Mouse (Mus musculus) right cerebral cortex, postnatal 25 days (tissue): ENCODE results near the gene Cadm2.
A peak's percentile ranks its signal among the peaks of the same experiment; 100 is the strongest.

Experiments
- DNase-seq: peaks from one replicate; pipeline ENCODE4 v3.0.0; 2022

The Cadm2 gene

DNA sequence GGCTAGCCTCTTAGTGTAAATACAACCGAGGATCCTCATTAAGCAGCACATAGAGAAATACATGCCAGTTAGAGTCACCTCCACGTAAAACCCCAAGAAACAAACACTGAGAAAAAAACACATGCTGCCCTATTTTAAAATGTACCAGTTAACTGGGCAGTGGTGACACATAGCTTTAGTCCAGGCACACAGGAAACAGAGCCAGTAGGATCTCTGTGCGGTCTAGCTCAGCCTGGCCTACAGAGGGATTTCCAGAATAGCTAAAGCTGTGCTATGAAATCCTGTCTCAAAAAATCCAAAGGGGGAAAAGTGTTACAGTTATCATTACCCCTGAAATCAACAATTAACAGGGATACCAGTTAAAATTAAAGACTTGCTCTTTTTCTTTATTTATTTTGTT, 498.9 kb downstream of the Cadm2 start:
- no peak for DNase-seq

DNA sequence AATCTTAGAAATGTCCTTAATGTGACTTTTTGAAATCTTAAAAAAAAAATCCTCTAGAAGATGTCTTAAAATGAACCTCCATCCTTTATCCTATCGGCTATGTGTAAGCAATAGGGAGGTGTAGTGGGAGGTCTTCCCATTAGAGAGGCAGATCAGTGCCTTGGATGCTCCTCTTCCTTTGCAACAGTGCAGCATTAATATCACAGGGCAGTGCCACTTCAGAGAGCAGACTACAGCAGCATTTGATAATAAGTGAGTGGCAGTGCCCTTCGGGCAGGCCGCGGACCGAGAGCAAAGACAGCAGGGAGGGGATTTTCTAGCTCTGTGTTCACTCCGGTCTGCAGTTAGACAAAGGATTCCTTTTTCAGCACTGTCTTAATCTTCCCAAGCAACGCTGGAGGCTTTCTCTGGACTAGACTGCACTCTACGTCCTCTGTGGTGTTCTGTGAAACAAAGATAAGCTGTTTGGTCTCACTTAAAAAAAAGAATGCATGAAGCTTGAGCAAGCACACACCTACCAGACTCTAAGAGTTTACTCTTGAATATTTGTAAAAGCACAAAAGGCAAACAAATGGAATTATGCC, 514.1 kb downstream of the Cadm2 start:
- DNase-seq = no peak

DNA sequence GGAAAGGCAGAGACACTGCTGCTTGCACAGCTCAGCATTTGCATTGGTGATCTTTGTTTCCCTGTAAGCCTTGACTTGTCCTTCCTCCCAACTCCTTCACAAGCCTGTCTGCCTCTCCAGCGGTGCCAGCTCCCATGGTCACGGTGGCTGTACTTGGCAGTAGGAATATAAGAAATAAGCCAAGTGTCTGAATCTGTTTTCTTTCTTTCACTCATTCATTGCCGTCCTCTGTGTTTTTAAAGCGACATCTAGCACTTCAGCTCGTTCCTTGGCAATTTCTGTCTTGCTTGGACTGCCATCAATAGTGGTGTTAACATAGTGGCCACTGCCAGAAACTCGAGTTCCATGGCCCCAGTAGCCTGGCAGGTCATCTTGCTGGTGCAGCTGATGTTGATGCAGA, 524.0 kb downstream of the Cadm2 start:
- peak; percentile 12 for DNase-seq

DNA sequence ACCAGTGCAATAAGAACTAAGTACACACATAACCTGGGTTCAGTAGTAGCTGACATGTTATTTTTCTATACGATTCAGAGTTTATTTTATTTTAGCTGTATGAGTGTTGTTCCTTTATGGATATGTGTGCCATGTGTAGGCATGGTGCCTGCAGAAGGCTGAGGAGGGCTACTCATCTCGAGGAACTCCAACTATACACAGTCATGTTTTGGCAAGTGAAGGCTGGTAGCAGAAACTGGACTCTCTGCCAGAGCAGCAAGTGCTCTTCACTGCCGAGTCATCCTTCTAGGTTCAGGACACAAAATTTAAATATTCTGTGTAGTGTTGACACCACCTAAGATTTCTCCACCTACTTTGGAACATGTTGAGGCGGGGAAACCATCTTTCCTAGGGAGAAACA, 524.8 kb downstream of the Cadm2 start:
- DNase-seq = no peak

DNA sequence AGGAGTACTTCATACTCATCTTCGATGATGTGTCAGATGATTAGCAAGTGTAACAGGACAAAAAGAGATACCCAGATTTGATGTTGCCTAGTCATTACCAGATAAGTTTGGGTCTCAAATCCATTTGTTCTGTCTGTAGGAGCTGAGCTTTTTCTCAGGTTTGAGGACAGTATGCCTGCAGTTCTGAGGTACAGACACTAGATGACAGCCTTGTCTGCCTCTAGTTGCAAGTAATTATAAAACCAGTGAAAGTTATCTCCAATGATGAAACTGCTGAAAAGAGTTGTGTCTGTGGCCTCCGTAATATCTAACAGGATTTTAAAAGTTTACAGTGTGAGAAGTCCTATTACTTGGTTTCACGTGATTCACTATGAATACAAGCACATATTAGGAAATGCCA, 531.0 kb downstream of the Cadm2 start:
- DNase-seq = peak; percentile 22

DNA sequence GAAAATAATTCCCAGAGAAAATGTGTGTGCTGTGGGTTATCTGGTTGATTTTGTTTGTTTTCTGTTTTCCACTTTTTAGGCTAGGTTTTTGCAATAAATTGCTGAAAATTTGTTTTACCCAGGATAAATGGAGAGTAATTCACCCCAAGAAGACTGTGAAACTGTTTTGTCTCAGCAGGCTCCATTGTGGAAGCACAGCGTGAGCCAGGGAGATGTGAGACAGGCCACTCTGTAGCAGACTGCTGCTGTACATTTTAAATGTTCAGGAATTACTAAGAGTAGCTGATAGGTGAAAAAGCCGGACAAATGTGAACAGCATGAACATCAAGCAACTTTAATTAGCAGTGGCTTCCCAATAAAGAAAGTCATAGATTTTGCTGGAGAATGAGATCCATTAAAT, 541.4 kb downstream of the Cadm2 start:
- no peak for DNase-seq

DNA sequence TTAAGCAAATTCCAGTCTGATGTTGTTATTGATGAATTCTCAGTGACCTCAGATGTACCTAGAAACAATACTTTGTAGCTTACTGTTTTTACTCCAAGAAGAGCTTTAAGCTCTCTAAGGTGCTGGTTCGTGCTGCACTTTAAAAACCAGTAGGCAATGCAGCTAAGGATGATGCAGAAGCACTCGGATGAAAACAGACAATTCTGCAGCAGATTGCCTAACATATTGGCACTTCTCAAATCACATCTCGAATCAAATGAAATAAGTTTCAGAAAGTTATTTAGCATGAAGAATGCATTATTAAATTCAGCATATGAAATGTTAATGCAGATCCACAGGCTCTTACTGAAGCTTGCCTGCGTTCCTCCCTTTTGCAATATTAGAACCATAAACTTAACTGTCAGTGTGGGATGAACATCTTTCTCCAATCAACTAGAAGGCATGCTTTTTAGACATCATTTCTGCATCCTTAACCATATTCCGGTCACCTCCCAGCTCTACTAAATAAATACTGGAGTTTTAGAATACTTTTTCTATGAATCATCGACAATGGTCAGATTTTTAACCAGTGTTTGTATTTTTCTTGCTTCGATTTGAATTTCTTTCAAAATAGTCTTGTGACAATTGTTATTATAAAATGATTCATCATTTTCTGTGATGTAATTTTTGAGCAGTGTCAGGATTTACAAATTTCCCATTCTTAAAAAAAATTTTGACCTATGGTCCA, 544.4 kb downstream of the Cadm2 start:
- no peak for DNase-seq

DNA sequence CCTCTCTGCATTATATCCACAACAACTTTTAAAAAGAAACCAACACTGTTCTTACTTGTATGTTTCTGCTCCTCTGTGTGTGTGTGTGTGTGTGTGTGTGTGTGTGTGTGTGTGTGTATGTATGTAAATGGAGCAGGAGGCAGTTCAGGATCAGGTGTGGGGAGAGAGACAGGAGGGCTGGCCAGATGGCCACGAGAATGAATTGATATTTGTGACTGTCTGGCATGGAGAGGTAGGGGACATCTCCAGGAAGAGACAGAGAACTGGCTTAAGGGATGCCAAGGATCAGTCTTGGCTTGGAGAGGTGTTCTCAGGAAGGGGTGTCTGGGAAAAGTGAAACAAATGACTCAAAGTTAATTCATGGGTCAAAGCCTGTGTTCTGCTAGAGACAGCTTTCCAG, 552.2 kb downstream of the Cadm2 start:
- DNase-seq = no peak

DNA sequence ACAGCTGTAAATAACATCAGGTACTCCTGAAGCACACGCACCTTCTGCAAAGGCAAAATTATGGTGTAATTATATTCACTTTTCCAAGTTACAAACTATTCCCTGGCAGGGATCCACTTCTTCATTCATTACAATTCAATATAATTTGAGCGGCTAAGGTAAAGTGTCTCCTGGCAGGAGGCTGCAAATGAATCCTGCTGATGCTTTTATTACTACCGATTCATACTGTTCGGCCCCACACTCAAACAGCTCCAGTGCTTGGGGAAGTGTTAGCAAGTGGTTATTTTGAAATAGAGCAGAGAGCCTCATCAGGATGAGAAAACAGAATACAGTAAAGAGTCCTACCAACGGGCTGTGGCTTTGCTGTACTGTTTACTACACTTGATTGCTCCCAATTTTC, 589.8 kb downstream of the Cadm2 start:
- DNase-seq = no peak

DNA sequence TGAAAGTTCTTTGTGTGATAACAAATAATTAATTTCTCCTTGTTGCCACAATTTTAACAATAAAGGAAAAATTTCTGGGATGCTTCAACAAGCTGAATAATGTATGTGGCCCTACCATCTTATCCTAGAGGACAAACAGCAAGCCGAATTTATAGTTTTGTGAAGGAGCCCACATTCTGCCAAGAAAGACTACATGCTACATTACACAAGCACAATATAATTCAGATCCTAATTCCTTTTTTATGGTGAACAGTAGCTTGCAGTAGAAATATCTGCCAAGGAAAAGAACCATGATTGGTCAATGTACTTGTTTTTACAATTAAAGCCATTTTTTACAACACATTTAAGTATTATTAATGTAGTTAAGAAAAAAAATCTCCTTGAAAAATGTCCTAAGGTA, 600.9 kb downstream of the Cadm2 start:
- no peak for DNase-seq

DNA sequence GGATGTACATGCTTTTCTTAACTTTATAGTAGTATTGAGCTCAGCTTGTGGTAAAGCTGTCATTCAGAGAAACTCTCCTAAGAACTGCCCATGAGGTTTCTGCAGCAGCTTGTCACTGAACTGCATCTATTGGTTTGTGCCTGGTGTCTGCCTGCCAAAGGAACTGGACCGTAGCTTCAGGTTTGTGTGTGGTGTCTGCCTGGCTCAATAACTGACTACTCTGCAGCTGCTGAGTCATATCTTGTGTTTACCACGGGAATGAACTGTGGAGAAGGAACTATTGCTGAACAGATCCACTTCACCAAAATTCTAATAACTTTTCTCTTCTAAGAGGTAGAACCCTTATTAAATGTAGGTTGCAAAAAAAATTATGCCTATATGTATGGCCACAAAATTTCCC, 603.0 kb downstream of the Cadm2 start:
- no peak for DNase-seq

DNA sequence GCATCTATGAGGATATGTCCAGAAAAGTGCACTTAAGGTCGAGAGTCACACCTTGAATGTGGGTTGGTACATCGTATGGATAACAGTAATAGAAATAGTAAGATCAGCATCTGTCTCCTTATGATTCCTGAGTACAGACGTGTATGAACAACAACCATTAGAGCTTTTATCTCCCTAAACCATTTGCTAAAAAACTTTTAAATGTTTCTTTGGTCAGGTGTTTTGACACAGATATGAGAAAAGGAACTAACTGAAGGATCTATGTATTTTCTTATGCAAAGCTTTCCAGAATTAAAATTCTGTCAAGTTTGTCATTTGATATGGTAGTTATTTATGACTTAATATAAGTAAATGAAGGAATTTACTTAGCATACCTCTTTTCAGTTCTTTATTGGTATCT, 617.5 kb downstream of the Cadm2 start:
- DNase-seq = no peak

DNA sequence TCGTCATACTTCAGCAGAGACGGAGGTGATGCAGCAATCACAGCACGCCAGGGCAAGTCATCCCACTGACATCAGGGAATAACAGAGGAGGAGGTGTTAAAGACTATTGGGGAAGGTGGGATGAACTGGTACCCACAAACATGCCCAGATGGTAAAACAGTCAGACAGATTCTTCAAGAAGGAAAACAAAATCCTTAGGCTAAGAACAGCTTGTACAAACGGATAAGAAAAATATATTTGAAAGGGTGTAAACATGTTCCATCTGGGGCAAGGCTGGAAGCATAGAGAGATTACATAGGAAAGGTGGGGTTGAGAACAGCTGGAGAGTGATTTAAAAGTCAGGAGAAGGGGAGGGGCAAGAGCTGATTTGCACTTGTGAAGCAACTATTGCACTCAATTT, 619.0 kb downstream of the Cadm2 start:
- peak; percentile 19 for DNase-seq

DNA sequence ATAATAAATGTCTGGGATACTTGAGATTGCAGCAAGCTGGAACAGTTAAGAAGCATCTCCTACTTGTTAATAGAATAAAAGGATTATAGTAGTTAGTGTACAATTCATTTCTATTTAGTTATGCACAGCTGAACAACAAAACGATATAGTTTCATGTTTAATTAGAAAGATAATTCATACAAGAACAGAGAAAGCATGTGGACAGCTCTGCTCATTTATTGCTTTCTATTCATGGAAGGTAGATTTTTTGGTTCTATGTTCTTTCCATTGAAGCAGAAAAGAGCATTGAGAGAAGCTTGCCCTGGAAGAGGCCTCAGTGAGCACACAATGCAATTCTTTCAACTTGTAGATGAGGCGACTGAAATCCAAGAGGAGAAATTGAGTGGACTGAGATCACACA, 623.2 kb downstream of the Cadm2 start:
- no peak for DNase-seq

DNA sequence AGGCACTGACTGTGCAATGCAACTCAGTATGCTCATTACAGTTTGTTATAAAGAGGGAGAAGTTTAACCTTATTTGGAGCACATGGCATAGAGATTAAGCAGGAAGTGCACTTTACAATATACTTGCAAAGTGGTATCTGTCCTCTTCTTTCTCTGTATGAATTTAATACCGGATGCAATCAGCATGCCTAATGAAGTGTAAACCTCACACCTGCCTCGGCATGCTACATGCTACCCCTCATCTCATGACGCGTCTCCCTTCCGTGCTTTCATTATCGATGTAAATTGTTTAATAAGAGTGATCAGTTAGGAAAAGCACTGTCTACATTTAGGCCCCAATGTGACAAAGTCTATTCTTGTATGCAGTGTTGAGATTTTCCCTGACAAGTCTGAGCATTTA, 633.0 kb downstream of the Cadm2 start:
- no peak for DNase-seq

DNA sequence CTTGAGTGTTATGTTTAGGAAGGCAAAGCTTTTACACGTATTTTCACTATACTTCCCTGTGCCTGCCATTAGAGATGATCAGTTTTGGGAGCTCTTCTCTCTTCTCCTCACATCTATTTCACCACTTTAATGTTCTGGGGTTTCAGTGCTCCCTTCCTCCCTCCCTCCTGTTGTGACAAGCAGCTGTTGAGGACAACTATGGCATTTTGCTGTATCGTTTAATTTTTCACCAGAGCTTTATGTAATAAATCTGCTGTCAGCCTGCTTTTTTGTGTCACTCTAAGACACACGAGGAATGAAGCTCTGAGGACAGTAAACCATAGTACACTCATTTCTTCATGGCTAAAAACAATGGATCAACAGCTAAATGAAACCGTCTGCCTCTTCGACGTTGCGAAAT, 633.8 kb downstream of the Cadm2 start:
- DNase-seq = no peak

DNA sequence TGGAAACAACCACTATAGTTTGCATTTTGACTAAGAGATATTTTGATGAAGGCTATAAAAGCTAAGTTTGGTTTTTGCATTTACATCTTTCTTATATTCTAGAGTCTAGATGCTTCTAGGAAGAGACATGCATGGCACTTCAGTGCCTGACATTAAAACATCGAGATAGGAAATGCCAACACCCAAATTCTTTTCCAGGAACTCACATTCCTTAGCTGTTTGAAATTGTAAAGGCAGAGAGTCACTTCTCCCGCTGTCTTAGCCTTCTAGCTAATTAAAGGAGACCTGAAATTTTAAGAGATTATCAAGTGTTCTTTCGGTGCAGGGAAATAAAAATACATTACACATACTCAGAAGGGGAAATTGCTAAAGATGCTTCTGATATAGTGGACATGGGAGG, 649.8 kb downstream of the Cadm2 start:
- no peak for DNase-seq

DNA sequence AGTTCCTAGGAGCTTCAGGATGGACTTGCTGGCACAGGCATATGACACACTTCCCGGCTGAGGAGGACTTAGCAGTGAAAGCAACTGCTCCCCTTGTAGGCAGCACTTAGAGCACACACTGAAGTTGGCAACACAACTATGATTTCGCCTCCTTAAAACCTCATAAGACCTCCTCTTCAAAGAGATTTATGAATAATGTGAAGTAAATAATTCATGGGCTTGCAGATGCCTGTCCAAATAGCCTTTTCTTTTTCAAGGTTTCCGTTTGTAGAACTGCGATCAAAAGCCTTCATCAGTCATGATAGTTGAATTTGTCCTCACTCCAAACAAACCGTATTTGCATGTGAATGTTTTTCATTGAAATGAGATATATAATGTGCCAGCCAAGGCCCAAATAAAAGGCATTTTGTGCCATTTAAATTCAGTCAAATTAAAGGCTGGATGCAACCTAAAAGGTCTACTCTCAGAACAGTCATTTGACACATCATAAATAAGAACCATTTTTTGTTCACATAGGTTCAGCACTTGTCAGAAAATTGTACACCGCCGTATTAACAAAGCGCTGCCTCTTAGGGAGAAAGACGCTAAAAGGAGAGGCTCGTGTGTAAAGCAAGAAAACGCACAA, 651.1 kb downstream of the Cadm2 start:
- no peak for DNase-seq

DNA sequence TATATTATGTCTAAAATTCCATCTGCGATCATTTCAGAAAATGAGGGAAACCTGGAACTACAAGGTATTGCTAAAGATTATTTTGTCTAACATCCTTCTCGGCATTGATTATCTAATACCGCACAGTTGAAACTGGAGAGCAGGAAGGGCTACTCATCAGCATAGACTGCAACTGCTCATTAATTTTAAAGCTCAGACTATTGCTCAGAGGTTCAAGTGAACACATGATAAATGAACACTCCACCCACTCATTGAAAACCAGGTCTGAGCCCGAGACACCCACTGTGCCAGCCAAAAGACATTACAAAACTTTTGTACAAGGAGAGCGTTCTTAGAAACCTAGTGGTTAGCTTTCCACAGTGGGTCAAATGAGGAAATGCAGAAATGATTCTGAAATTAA, 652.4 kb downstream of the Cadm2 start:
- no peak for DNase-seq

DNA sequence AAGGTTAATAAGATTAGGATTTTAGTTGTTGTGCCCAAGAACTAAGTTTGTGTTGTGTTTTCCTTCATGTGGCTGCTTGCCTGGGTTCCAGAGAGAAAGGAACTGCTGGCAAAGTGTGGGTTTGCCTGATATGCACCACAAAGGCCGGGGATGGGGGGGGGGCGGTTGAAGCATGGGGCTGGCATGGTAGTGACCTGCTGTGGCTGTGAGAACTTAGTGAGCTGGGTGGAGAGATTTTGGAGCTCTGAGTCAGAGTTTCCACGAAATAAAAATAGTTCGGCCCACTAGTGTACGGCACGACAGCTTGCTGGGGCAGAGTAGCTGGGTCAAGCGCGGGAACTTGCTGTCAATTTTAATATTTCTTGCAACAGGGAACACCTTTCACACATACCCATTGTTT, 653.0 kb downstream of the Cadm2 start:
- no peak for DNase-seq

DNA sequence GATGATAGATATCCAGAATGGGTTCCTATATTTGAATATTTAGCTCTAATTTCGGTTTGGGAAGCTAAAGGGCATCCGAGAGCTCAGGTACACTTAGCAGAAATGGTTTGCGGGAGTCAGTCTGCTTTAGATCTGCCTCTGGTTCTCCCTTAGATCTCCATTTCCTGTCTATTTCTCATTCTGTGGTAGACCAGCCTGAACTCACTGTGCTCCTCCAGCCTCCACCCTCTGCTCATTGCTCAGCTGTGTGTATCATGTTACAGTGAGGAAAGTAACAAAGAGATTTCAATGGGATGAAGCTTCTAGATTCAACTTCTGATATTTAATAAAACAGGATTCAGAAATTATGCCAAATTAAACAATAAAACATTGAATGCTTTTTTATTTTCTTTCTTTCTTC, 661.6 kb downstream of the Cadm2 start:
- DNase-seq = no peak

DNA sequence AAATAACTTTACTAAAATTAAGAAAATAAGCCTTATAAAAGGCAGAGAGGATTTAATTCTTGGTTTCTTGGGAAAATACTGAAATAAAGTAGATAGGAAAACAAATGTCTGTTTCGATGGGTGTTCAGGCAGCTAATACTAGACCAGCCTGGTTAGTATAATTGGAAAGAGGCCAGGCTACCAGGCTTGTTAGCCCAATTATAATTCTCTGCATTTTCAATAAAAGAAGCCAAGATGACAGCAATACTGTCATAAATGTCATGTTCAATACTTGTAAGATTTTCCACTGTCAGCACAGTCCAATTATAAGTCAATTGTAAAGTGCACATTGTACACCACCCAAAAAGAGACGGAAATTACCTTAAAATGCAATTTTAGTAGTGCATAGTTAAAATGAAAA, 664.8 kb downstream of the Cadm2 start:
- no peak for DNase-seq

DNA sequence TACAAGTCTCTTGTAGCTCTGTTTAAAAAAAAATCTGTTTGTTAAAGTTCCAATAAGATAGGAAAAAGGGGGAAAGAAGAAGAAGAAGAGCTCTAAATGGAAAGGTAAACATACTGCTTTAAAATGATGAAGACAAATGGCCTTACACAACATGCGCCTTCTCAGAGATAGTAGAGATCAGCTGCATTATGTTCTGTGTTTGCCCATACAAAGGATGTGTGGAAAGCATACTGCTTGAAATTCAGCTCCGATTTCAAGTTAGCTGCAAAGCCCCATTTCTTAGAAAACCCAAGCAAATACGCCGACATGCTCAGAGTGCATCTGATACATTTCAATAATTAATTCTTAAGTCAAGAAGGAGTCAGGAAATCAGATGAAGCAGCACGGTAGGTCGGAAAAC, 684.4 kb downstream of the Cadm2 start:
- no peak for DNase-seq

DNA sequence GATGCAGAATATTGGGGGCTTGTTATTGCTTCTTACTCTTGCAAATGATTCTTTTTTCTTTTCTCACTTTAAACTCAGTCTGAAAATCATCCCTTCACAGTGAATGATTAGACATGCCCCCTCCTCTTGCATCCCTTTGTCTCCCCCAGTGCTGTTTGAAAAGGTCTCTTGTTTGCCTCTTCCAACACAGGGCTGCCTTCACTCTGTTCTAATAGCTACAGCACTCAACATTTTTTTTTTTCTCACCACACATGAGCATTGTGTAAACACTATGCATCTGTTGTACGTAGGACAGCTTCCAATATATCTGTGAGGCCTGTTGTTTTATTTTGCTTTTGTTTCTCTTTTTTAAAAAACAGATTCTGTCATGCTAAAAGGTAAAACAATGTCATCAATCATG, 695.2 kb downstream of the Cadm2 start:
- no peak for DNase-seq

DNA sequence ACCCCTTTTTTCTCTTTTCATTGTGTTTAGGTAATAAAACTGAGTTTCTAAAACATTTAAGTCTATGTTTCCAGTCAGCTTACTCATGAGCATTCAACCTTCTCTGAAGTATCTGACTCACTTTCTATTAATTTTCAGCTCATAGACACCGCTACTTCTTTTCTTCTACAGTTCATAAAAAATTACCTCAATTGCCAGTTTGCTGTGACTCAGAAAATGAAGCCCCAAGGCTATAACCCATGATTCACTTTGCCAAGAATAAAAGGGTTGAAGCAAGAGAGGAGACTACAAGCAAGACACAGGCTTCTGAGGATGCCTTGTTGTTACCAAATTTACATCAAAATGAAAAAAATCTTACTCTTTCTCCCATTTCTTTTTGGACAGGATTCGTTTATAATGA, 698.0 kb downstream of the Cadm2 start:
- no peak for DNase-seq
